Mouse (Mus musculus): ENCODE data around the gene Psma6.

DNA sequence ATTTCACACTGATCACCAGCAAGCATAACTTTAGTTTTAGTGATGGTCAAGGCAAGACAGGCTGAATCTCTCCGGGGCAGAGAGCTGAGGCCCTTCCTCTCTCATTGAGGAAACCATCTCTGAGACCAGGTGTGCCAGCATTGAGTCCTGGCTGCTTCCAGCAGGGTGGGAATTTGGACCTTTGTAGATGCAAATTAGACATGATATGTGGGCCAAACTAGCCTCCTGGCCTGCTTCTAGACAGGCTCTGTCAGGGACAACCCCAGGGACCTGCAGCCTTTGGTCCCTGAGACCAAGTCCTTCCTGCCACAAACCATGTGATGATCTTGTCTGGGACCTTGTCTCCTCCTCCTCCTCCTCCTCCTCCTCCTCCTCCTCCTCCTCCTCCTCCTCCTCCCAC lies 51.1 kb downstream of the Psma6 start:
- TF ChIP-seq CTCF (IDR thresholded peaks at IDR 0.05; ENCODE audit: control insufficient read depth, insufficient read depth, low read length) (no peak), POLR2A (IDR thresholded peaks at IDR 0.05; ENCODE audit: borderline replicate concordance, control insufficient read depth, low read depth, low read length) (no peak)
